Mouse (Mus musculus) lung, postnatal 0 days (tissue): ENCODE measurements around the gene Tmem184b.

Experiments
- CTCF ChIP-seq: IDR thresholded peaks from 2 replicates; pipeline ENCODE4 v1.5.1; 2016; ENCODE audit warnings: antibody characterized with exemption, mild to moderate bottlenecking
- EP300 ChIP-seq: IDR thresholded peaks from 2 replicates; pipeline ENCODE4 v1.6.1; 2016; ENCODE audit warnings: antibody characterized with exemption, mild to moderate bottlenecking, control low read depth

DNA sequence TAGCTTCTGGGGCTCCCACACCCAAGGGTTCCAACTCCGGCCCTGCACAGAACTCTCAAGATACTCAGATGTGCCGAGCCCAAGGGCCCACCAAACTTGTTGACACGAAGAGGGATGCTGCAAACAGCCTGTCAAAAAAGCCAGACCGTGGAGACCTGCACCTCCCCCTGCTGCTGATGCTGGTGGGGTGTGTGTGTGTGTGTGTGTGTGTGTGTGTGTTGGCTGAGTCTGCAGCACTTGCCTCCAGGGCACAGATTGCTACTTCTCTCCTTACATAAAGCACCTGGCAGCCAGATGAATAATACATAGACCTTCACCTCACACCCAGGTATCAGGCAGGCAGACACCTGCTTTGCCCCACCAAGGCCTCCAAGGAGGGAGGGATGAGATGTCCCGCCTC is 1.2 kb downstream of the Tmem184b start:
- no peak for TF ChIP-seq EP300
- no peak for TF ChIP-seq CTCF
